Mouse (Mus musculus) stomach, postnatal 0 days (tissue): Measurements from ENCODE around the gene Gmds. TPM values are rescaled to one million over a fixed set of nuclear protein-coding genes. Genes with fewer than 3 reads are reported as not detected.

Experiments used
- ATAC-seq: fragments of 200-750 bp; cut with Nextera tagmentation; 2 replicates; pipeline ENCODE4 v1.8.0; 2017; ENCODE audit not compliant: low FRiP score, low TSS enrichment
- DNase-seq: peaks from one replicate; pipeline ENCODE4 v3.0.0-alpha.2; 2016; ENCODE audit warnings: low spot score
- H3K27ac ChIP-seq: fragments of 300-500 bp; sonication (generic); replicated peaks from 2 replicates; pipeline ENCODE4 v1.5.1; 2014; ENCODE audit warnings: mild to moderate bottlenecking, control low read depth
- H3K27me3 ChIP-seq: fragments of 300-500 bp; sonication (generic); 2 replicates; pipeline ENCODE4 v1.6.1; 2014; ENCODE audit warnings: low read length; ENCODE audit not compliant: control insufficient read depth, insufficient read depth
- H3K36me3 ChIP-seq: fragments of 300-500 bp; sonication (generic); 2 replicates; pipeline ENCODE4 v1.6.1; 2014; ENCODE audit warnings: low read length, mixed read lengths; ENCODE audit not compliant: control insufficient read depth, insufficient read depth
- H3K4me1 ChIP-seq: fragments of 300-500 bp; sonication (generic); replicated peaks from 2 replicates; pipeline ENCODE4 v1.6.1; 2014; ENCODE audit warnings: antibody characterized with exemption; ENCODE audit not compliant: control insufficient read depth, insufficient read depth
- H3K4me2 ChIP-seq: fragments of 300-500 bp; sonication (generic); replicated peaks from 2 replicates; pipeline ENCODE4 v1.6.1; 2014; ENCODE audit warnings: low read depth, mild to moderate bottlenecking, control low read depth, moderate library complexity
- H3K4me3 ChIP-seq: fragments of 300-500 bp; sonication (generic); 2 replicates; pipeline ENCODE4 v1.5.1; 2014; ENCODE audit warnings: low read depth, low read length, control low read depth
- H3K9ac ChIP-seq: fragments of 300-500 bp; sonication (generic); 2 replicates; pipeline ENCODE4 v1.6.1; 2014; ENCODE audit warnings: mild to moderate bottlenecking, low read length, control low read depth, mixed read lengths
- H3K9me3 ChIP-seq: fragments of 300-500 bp; sonication (generic); 2 replicates; pipeline ENCODE4 v1.6.1; 2016; ENCODE audit warnings: low read length; ENCODE audit not compliant: control insufficient read depth
- CTCF ChIP-seq: IDR thresholded peaks from 2 replicates; pipeline ENCODE4 v1.5.1; 2016; ENCODE audit warnings: antibody characterized with exemption, low read depth, mild to moderate bottlenecking, moderate library complexity
- EP300 ChIP-seq: optimal IDR thresholded peaks from 2 replicates; pipeline ENCODE3; 2016; ENCODE audit warnings: antibody characterized with exemption
- WGBS: fragments of 180-500 bp; shearing (Covaris S2); extraction: QIAGEN DNeasy Blood & Tissue Kit; methylation state at CpG from one replicate; pipeline ENCODE4 v1.1.7; 2014; 5-methylcytosine and 5-hydroxymethylcytosine counted together
- polyA plus RNA-seq: library from polyadenylated mRNA; unstranded; fragments of >200 nt; fragmentation: Nextera tagmentation; extraction: Ambion mirVana; gene quantifications from 2 replicates; pipeline ENCODE4 v1.2.1, GENCODE M21; 2015

The Gmds gene
- polyA plus RNA-seq, 1 experiment from 2014 or later: 102 TPM

GRCm38 (mm10) chr13:32231956-32232355, 106.6 kb downstream of the Gmds start:
- H3K4me3 ChIP-seq: no peak overlapping the region
- no peak for ATAC-seq
- no peaks in the 10 kb centered on the region for H3K9me3 ChIP-seq
- TF ChIP-seq EP300 (no peak), CTCF (no peak)
- WGBS: 75% methylated on average over 5 of the region's 5 CpGs
- no peak overlapping the region for H3K27ac ChIP-seq
- H3K4me2 ChIP-seq: no peak overlapping the region
- no peaks in the 10 kb centered on the region for H3K36me3 ChIP-seq
- no peaks in the 10 kb centered on the region for H3K4me1 ChIP-seq
- no peaks in the 10 kb centered on the region for H3K27me3 ChIP-seq
- no peak overlapping the region for H3K9ac ChIP-seq
- no peak for DNase-seq

DNA sequence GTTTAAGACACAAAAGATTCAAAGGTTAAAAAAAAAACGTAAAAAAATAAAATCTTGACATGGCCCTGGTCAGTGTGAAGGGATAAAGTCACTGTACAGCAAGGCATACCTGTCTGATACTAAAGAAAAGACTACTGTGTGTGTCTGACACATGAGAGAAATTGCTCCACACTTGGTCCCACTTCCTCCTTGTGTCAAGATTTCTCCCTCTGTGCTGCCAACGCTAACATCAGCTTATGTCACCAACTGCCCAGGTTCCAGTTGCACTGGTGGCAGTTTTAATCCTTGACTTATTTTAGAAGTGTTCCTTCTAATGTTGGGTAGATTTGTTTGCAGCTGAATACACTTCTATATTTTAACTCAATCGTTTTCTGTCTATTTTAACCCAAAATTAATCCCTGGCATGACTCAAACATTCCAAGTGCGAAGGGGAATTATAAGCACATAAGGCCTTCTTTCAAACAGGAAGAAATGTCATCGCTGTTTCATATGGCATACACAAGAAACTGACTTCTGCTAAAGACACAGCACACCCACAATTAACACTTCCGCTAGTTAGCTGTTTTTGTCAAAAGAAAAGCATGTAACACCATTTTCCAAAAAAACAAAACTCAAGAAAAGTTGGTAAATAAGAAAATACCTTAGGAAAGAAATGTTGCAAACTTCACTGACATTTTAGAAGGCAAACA, 110.5 kb downstream of the Gmds start:
- no peaks in the 10 kb centered on the region for H3K9me3 ChIP-seq
- no peak overlapping the region for H3K4me2 ChIP-seq
- no peak for ATAC-seq
- no peak for DNase-seq
- no peak overlapping the region for H3K4me3 ChIP-seq
- no peaks in the 10 kb centered on the region for H3K4me1 ChIP-seq
- H3K36me3 ChIP-seq: no peaks in the 10 kb centered on the region
- no peaks in the 10 kb centered on the region for H3K27me3 ChIP-seq
- no peak overlapping the region for H3K27ac ChIP-seq
- no peak for TF ChIP-seq EP300
- TF ChIP-seq CTCF: no peak
- 57% methylated on average over 6 of the region's 6 CpGs for WGBS
- no peak overlapping the region for H3K9ac ChIP-seq

DNA sequence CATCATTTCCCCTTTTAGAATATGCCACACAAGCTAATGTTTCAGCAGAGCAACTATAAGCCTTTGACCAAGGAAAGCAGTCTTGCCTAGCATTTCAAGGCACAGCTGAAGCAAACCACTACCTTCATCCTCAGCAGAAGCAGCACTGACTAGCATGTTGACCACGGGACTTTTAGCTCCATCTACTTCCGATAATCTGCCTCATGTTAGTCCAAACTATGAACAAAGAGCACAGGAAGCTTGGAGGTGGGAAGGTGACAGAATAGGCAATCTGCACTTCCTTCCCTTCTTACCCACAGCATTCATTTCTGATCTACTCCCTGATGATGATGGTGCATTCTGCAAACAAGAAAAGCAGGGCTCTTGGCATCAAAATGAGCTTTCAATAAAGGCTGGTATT, 120.9 kb downstream of the Gmds start:
- no peaks in the 10 kb centered on the region for H3K9me3 ChIP-seq
- H3K36me3 ChIP-seq: no peaks in the 10 kb centered on the region
- no peak for ATAC-seq

GRCm38 (mm10) chr13:32213702-32214452, 124.7 kb downstream of the Gmds start:
- no peak for TF ChIP-seq EP300
- peak; percentile 88 for TF ChIP-seq CTCF
- WGBS: 54% methylated on average over 9 of the region's 9 CpGs
- no peak overlapping the region for H3K4me2 ChIP-seq
- H3K4me1 ChIP-seq: no peaks in the 10 kb centered on the region
- ATAC-seq (no peak), DNase-seq (no peak)
- no peaks in the 10 kb centered on the region for H3K36me3 ChIP-seq
- no peak overlapping the region for H3K27ac ChIP-seq
- H3K27me3 ChIP-seq: no peaks in the 10 kb centered on the region
- H3K4me3 ChIP-seq: no peak overlapping the region
- H3K9ac ChIP-seq: no peak overlapping the region
- H3K9me3 ChIP-seq: no peaks in the 10 kb centered on the region

More for the DNA sequence above, 120.9 kb downstream of the Gmds start:
- Histone ChIP-seq H3K27me3 (no peaks in the 10 kb centered on the region), H3K9ac (no peak overlapping the region), H3K4me3 (no peak overlapping the region), H3K4me1 (no peaks in the 10 kb centered on the region), H3K4me2 (no peak overlapping the region), H3K27ac (no peak overlapping the region)
- whole genome bisulfite sequencing: 76% methylated on average over 2 of the region's 2 CpGs
- no peak for DNase-seq
- no peak for TF ChIP-seq CTCF
- TF ChIP-seq EP300: no peak

GRCm38 (mm10) chr13:32212125-32212524, 126.4 kb downstream of the Gmds start:
- no peak for TF ChIP-seq CTCF
- no peak for TF ChIP-seq EP300
- no peak overlapping the region for H3K9ac ChIP-seq
- no peaks in the 10 kb centered on the region for H3K27me3 ChIP-seq
- no peak for DNase-seq
- 80% methylated on average over 2 of the region's 2 CpGs for WGBS
- H3K4me1 ChIP-seq: no peaks in the 10 kb centered on the region
- no peak for ATAC-seq
- H3K9me3 ChIP-seq: no peaks in the 10 kb centered on the region
- H3K4me3 ChIP-seq: no peak overlapping the region
- no peaks in the 10 kb centered on the region for H3K36me3 ChIP-seq
- H3K27ac ChIP-seq: no peak overlapping the region
- no peak overlapping the region for H3K4me2 ChIP-seq
